Mouse (Mus musculus) kidney, embryonic 15.5 days (tissue): Measurements from ENCODE around the gene Platr17. TPM values are rescaled to one million over a fixed set of nuclear protein-coding genes. Genes with fewer than 3 reads are reported as not detected.
"Not testable (repeated sequence)": the region's sequence is repeated elsewhere in the genome, so short reads cannot be mapped to it uniquely, and the experiment has no call there.

Experiments
- ATAC-seq: fragments of 200-750 bp; cut with Nextera tagmentation; replicated peaks from 2 replicates; pipeline ENCODE4 v1.8.0; 2017; ENCODE audit warnings: moderate TSS enrichment; ENCODE audit not compliant: low FRiP score
- H3K27ac ChIP-seq: fragments of 300-500 bp; sonication (generic); 2 replicates; pipeline ENCODE4 v1.5.1; 2015; ENCODE audit warnings: mild to moderate bottlenecking, inconsistent platforms
- H3K27me3 ChIP-seq: fragments of 300-500 bp; sonication (generic); 2 replicates; pipeline ENCODE4 v1.6.1; 2015; ENCODE audit warnings: inconsistent platforms
- H3K36me3 ChIP-seq: fragments of 300-500 bp; sonication (generic); 2 replicates; pipeline ENCODE4 v1.6.1; 2015; ENCODE audit warnings: inconsistent platforms
- H3K4me1 ChIP-seq: fragments of 300-500 bp; sonication (generic); 2 replicates; pipeline ENCODE4 v1.6.1; 2015; ENCODE audit warnings: inconsistent platforms
- H3K4me2 ChIP-seq: fragments of 300-500 bp; sonication (generic); 2 replicates; pipeline ENCODE4 v1.6.1; 2015; ENCODE audit warnings: moderate library complexity, mild to moderate bottlenecking, inconsistent platforms
- H3K4me3 ChIP-seq: fragments of 300-500 bp; sonication (generic); replicated peaks from 2 replicates; pipeline ENCODE4 v1.5.1; 2015; ENCODE audit warnings: mild to moderate bottlenecking, inconsistent platforms
- H3K9ac ChIP-seq: fragments of 300-500 bp; sonication (generic); 2 replicates; pipeline ENCODE4 v1.6.1; 2015; ENCODE audit warnings: mild to moderate bottlenecking, inconsistent platforms
- H3K9me3 ChIP-seq: fragments of 300-500 bp; sonication (generic); replicated peaks from 2 replicates; pipeline ENCODE4 v1.6.1; 2016; ENCODE audit warnings: inconsistent platforms
- WGBS: fragments of 180-500 bp; shearing (Covaris S2); methylation state at CpG from one replicate; pipeline ENCODE4 v1.1.7; 2015; ENCODE audit warnings: mixed read lengths; 5-methylcytosine and 5-hydroxymethylcytosine counted together
- polyA plus RNA-seq: library from polyadenylated mRNA; unstranded; fragments of >200 nt; fragmentation: Nextera tagmentation; extraction: Ambion mirVana; gene quantifications from 2 replicates; pipeline ENCODE4 v1.2.1, GENCODE M21; 2015

Platr17 gene
- polyA plus RNA-seq: 0.19 TPM in 1 of 2 replicates, not detected in the other

GRCm38 (mm10) chr17:33904835-33905234 lies at the start of gene Platr17:
Gene Platr17, plus strand, starts transcription at chr17:33905135.
- not testable (repeated sequence) for H3K4me3 ChIP-seq, H3K27me3 ChIP-seq, H3K36me3 ChIP-seq, H3K27ac ChIP-seq, H3K9ac ChIP-seq, H3K9me3 ChIP-seq, ATAC-seq, H3K4me2 ChIP-seq
- H3K4me1 ChIP-seq: peaks cover 12% of the 10 kb centered on the region
- 25% methylated on average over 4 of the region's 4 CpGs for WGBS

DNA sequence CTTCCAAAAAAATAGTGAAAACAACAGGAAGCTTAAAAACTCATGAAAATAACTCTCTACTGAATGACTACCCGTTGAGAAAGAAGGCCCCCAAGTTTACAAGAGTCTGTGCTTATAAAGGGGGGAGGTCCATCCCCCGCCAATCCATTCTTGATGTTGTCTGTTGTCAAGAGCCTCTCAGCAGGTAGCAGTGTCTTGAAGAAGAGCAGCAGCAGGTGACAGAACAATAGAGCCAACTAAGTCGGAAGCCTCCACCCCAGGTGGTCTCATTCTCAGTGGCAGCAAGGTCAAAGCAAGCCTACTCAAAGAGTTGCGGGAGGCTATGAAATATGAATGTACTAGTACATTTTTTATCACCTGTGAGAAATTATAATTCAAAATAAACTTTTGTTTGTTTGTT lies 47.1 kb upstream of the Platr17 start:
- no peak overlapping the region for H3K27ac ChIP-seq
- 71% methylated on average over 4 of the region's 4 CpGs for WGBS
- H3K9ac ChIP-seq: no peak overlapping the region
- no peaks in the 10 kb centered on the region for H3K27me3 ChIP-seq
- H3K4me3 ChIP-seq: no peak overlapping the region
- no peak for ATAC-seq
- no peak overlapping the region for H3K4me2 ChIP-seq
- no peaks in the 10 kb centered on the region for H3K9me3 ChIP-seq
- no peaks in the 10 kb centered on the region for H3K36me3 ChIP-seq
- H3K4me1 ChIP-seq: no peaks in the 10 kb centered on the region

- WGBS: 43% methylated on average over 7 of the region's 9 CpGs
- ATAC-seq: no peak
- Histone ChIP-seq H3K9me3 (no peaks in the 10 kb centered on the region), H3K4me2 (no peak overlapping the region), H3K36me3 (no peaks in the 10 kb centered on the region), H3K9ac (no peak overlapping the region), H3K4me1 (no peaks in the 10 kb centered on the region), H3K27ac (no peak overlapping the region), H3K27me3 (no peaks in the 10 kb centered on the region), H3K4me3 (no peak overlapping the region)
Measured at GRCm38 (mm10) chr17:33865330-33866030, 39.5 kb upstream of the Platr17 start.

GRCm38 (mm10) chr17:33873537-33873936 lies 31.4 kb upstream of the Platr17 start, which contains the start of gene Gm7029:
Gene Gm7029, plus strand, starts transcription at chr17:33873837.
- not testable (repeated sequence) for H3K4me3 ChIP-seq, H3K4me1 ChIP-seq, H3K4me2 ChIP-seq, H3K9me3 ChIP-seq, H3K27ac ChIP-seq, H3K27me3 ChIP-seq, H3K9ac ChIP-seq, ATAC-seq
- 82% methylated on average over 7 of the region's 12 CpGs for WGBS
- peaks cover 34% of the 10 kb centered on the region for H3K36me3 ChIP-seq

DNA sequence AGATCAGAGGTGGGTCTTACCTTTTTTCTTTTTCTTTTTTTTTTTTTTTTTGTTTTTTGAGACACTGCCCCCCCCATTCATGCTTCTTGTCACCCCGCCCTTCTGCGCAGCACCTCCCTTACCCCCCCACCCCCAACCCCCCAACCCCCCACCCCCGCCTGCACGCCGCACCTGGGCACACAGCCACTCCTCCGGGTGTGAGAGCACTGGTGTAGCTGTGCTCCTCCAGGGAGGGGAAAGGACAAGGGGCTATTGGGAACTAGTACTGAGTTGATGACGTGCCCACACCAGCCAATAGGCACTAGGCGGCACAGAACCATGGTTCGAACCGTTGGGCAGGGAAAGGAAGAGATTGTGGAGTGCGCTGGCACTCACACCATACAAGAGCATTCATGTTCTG lies 30.5 kb upstream of the Platr17 start:
- no peak overlapping the region for H3K4me2 ChIP-seq
- no peak overlapping the region for H3K4me3 ChIP-seq
- no peak overlapping the region for H3K9ac ChIP-seq
- ATAC-seq: no peak
- no peaks in the 10 kb centered on the region for H3K27me3 ChIP-seq
- H3K27ac ChIP-seq: no peak overlapping the region
- H3K9me3 ChIP-seq: no peaks in the 10 kb centered on the region
- 85% methylated on average over 11 of the region's 11 CpGs for WGBS
- peaks cover 43% of the 10 kb centered on the region for H3K36me3 ChIP-seq
- no peaks in the 10 kb centered on the region for H3K4me1 ChIP-seq

- H3K4me1 ChIP-seq, H3K9ac ChIP-seq, H3K9me3 ChIP-seq, H3K4me2 ChIP-seq, H3K27ac ChIP-seq, ATAC-seq, H3K27me3 ChIP-seq, H3K4me3 ChIP-seq: not testable (repeated sequence)
- 81% methylated on average over 5 of the region's 5 CpGs for WGBS
- peaks cover 54% of the 10 kb centered on the region for H3K36me3 ChIP-seq
Measured at GRCm38 (mm10) chr17:33875797-33876196, 29.1 kb upstream of the Platr17 start.

DNA sequence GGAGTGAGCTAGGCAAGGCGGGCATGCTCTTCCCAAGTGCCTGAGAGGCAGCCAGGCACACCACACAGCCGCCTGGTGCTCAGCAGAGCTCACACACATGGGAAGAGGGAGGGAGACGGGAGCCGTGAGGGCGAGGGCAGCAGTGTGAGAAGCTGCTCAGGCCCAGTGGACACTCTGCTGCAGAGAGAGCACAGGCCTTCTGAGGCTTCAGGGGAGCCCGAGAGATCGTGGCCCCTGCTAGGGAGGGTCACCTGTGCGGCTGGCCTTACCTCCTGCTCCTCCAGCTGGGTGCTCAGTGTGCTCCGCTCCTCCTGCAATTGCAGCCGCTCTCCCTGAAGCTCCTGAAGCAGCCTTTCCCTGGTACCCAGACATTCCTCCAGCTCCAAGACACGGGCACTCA lies 20.6 kb upstream of the Platr17 start:
- not testable (repeated sequence) for H3K4me3 ChIP-seq, H3K9me3 ChIP-seq, ATAC-seq, H3K9ac ChIP-seq, H3K4me2 ChIP-seq, H3K27ac ChIP-seq, H3K27me3 ChIP-seq
- peaks cover 60% of the 10 kb centered on the region for H3K36me3 ChIP-seq
- H3K4me1 ChIP-seq: peaks cover 14% of the 10 kb centered on the region
- 92% methylated on average over 10 of the region's 11 CpGs for WGBS

DNA sequence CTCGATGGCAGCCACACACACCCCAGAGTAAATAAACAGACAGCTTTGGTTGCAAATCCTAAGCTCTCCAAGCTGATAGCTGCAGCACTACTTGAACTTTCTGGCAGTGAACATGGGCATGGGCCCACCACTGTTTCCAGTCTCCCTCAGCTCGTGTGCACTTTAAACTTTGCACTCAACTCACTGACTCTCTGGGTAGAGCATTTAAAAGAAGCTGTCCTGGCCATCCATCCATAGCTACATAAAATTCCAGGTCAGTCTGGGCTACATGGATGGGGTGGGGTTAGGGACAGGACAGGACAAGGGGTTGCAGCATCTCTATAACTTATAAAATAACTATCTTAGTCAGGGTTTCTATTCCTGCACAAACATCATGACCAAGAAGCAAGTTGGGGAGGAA lies 17.1 kb upstream of the Platr17 start:
- H3K9me3 ChIP-seq: not testable (repeated sequence)
- WGBS: 70% methylated on average over 2 of the region's 2 CpGs
- H3K4me2 ChIP-seq: peak overlapping the region; percentile 63; the same call in 1 of the 2 replicates

GRCm38 (mm10) chr17:33888230-33888629 lies 16.7 kb upstream of the Platr17 start:
- ATAC-seq, H3K9ac ChIP-seq, H3K27me3 ChIP-seq, H3K9me3 ChIP-seq, H3K27ac ChIP-seq: not testable (repeated sequence)
- Histone ChIP-seq H3K4me1 (peaks cover 18% of the 10 kb centered on the region), H3K4me2 (peak overlapping the region; percentile 63), H3K4me3 (0 out of 2 replicates have a peak overlapping the region, but pooled peaks have one; percentile 7), H3K36me3 (peaks cover 27% of the 10 kb centered on the region)

More for the DNA sequence above, 17.1 kb upstream of the Platr17 start:
- Histone ChIP-seq H3K4me1 (peaks cover 18% of the 10 kb centered on the region), H3K36me3 (peaks cover 31% of the 10 kb centered on the region)
- not testable (repeated sequence) for H3K4me3 ChIP-seq, H3K27ac ChIP-seq, H3K27me3 ChIP-seq, H3K9ac ChIP-seq, ATAC-seq

DNA sequence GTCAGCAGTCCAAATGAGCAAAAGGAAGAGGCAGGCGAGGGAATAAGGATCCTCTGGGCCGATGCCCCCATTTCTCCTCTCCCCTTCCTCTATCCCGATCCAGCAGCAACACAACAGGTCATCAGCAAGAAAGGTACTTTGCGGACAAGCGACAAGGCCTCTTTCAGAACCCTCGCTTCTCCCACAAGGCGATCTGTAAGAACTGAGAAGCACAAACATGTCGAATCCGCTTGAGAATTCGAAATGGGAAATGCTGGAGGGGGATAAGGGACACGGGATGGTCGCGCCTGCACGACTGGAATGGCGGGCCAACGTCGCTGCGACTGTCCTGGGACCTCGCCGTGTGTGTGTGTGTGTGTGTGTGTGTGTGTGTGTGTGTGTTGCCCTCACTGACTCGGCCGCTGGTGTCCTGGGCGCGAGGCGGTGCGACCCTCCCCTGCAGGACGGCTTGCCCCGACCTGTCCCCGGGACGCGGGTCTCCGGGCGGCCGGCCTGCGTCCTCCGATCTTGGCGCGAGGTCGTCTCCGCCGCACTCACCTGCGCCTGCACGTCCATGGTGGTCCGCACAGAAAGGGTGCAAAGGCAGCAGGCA lies 14.9 kb upstream of the Platr17 start:
- Histone ChIP-seq H3K4me3 (peak overlapping the region; percentile 71), H3K36me3 (peaks cover 16% of the 10 kb centered on the region), H3K27ac (peak overlapping the region; percentile 78), H3K4me1 (peaks cover 18% of the 10 kb centered on the region), H3K9ac (peak overlapping the region; percentile 68), H3K4me2 (peak overlapping the region; percentile 63)
- not testable (repeated sequence) for H3K27me3 ChIP-seq, ATAC-seq, H3K9me3 ChIP-seq
- under 1% methylated on average over 36 of the region's 44 CpGs for WGBS

DNA sequence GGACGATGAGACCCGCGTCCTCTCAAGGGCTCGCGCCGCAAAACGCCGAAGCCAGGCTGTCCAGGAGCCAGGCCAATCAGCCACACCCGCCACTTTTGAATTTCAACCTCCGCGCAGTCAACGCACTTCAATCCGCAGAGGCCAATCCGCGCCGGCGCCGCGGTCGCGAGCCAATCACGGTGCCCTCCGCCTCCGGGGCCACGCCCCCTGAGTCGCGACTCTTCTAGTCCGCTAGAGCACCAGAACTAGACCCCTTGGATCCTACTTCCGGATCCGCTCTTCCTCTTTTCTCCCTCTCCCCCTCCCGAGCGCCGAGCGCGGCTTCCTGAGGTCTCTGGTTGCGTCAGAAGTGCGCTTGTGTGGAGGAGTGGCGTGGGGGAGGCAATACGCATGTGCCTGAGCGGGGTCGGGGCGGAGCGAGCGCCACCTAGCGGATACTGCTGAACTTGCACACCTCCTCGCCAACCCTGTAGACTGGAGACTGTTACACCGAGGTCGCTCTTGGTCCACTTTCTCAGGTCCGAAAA lies 14.3 kb upstream of the Platr17 start, which contains the start of gene Kifc1:
Kifc1 (minus strand) TSS at position 129 of the 527 bp plus-strand sequence.
- H3K27me3 ChIP-seq: no peaks in the 10 kb centered on the region
- peak within 1 kb of the TSS; percentile 71 for H3K4me3 ChIP-seq
- peak; percentile 99 for ATAC-seq
- H3K27ac ChIP-seq: peak within 1 kb of the TSS; percentile 78
- under 1% methylated on average over 49 of the region's 49 CpGs for WGBS
- H3K4me1 ChIP-seq: peaks cover 18% of the 10 kb centered on the region
- H3K9ac ChIP-seq: peak within 1 kb of the TSS; percentile 68
- no peaks in the 10 kb centered on the region for H3K9me3 ChIP-seq
- peak within 1 kb of the TSS; percentile 63 for H3K4me2 ChIP-seq
- H3K36me3 ChIP-seq: peaks cover 11% of the 10 kb centered on the region

GRCm38 (mm10) chr17:33891357-33891756 lies 13.6 kb upstream of the Platr17 start:
- 68% methylated on average over 2 of the region's 2 CpGs for WGBS
- ATAC-seq: no peak

More at GRCm38 (mm10) chr17:33891357-33891756, 13.6 kb upstream of the Platr17 start:
- H3K27ac ChIP-seq: no peak overlapping the region
- H3K4me3 ChIP-seq: no peak overlapping the region
- H3K9me3 ChIP-seq: no peaks in the 10 kb centered on the region
- H3K27me3 ChIP-seq: no peaks in the 10 kb centered on the region
- H3K4me2 ChIP-seq: no peak overlapping the region
- H3K9ac ChIP-seq: no peak overlapping the region
- H3K4me1 ChIP-seq: peaks cover 18% of the 10 kb centered on the region
- H3K36me3 ChIP-seq: peaks cover 3% of the 10 kb centered on the region
